Comparison of ENCODE assay signal across 8 mouse cellular contexts in genomic region chr10:49782741-49783691, GRCm38 (mm10). TPM values are rescaled to one million over a fixed set of nuclear protein-coding genes. Genes with fewer than 3 reads are reported as not detected.
DNase-seq lines count a peak whose midpoint lies in the region; ATAC-seq and TF ChIP-seq lines count a peak whose summit lies in the region.

No protein-coding gene starts in this region.

- peak overlapping the region; percentile 48 for H3K4me3 ChIP-seq in kidney, postnatal 0 days (replicated peaks; ENCODE audit: low read depth, low read length)
- peak overlapping the region; percentile 65 for H3K4me3 ChIP-seq in heart, embryonic 10.5 days
- peak overlapping the region; percentile 61 for H3K4me3 ChIP-seq in midbrain, embryonic 15.5 days

- H3K4me1 ChIP-seq in kidney, postnatal 0 days (replicated peaks; ENCODE audit: insufficient read depth, low read length), result peaks cover 4% of the 10 kb centered on the region; the same call in 1 of the 2 replicates
- no peaks in the 10 kb centered on the region for H3K4me1 ChIP-seq in heart, embryonic 10.5 days
- peaks cover 27% of the 10 kb centered on the region for H3K4me1 ChIP-seq in midbrain, embryonic 15.5 days

- TF ChIP-seq CTCF in kidney, postnatal 0 days (IDR thresholded peaks at IDR 0.05; ENCODE audit: low read depth), result no peak

- no peak overlapping the region for H3K27ac ChIP-seq in kidney, postnatal 0 days
- H3K27ac ChIP-seq in heart, embryonic 10.5 days, result no peak overlapping the region
- peak overlapping the region; percentile 87 for H3K27ac ChIP-seq in midbrain, embryonic 15.5 days

- ATAC-seq in kidney, postnatal 0 days (replicated peaks; ENCODE audit: low FRiP score, low read depth), result no peak
- ATAC-seq in midbrain, embryonic 15.5 days (replicated peaks), result peak; percentile 79

- 1% methylated on average over 44 of the region's 44 CpGs for WGBS in kidney, postnatal 0 days
- 1% methylated on average over 44 of the region's 44 CpGs for WGBS in heart, embryonic 10.5 days
- WGBS in midbrain, embryonic 15.5 days, result under 1% methylated on average over 44 of the region's 44 CpGs

- no peaks in the 10 kb centered on the region for H3K36me3 ChIP-seq in kidney, postnatal 0 days (ENCODE audit: insufficient read depth, low read length)
- H3K36me3 ChIP-seq in heart, embryonic 10.5 days, result no peaks in the 10 kb centered on the region
- no peaks in the 10 kb centered on the region for H3K36me3 ChIP-seq in midbrain, embryonic 15.5 days (replicated peaks)

- H3K27me3 ChIP-seq in kidney, postnatal 0 days (ENCODE audit: insufficient read depth, low read length), result no peaks in the 10 kb centered on the region
- H3K27me3 ChIP-seq in heart, embryonic 10.5 days (ENCODE audit: insufficient read depth, poor library complexity, severe bottlenecking), result peaks cover 12% of the 10 kb centered on the region
- H3K27me3 ChIP-seq in midbrain, embryonic 15.5 days (replicated peaks), result no peaks in the 10 kb centered on the region

- peak; percentile 9 for DNase-seq in kidney, postnatal 0 days (ENCODE audit: low spot score)
- no peak for DNase-seq in kidney, adult 8-10 months
- peak; percentile 42 to 65 for DNase-seq in cerebellum, postnatal 36 days
- peak; percentile 74 for DNase-seq in heart, embryonic 10.5 days (ENCODE audit: low spot score)
- DNase-seq in layer of hippocampus, postnatal 25 days (ENCODE audit: extremely low spot score in 1 of 2, low spot score in 1 of 2), result peak; percentile 50 to 62
- no peak for DNase-seq in thymus, postnatal 25 days
- no peak for DNase-seq in kidney, adult 18-20 months

- peak overlapping the region; percentile 78 for H3K4me2 ChIP-seq in kidney, postnatal 0 days (ENCODE audit: low read length)
- H3K4me2 ChIP-seq in midbrain, embryonic 15.5 days, result peak overlapping the region; percentile 76

- 0 out of 2 replicates have a peak overlapping the region, but pooled peaks have one; percentile 6 for H3K9ac ChIP-seq in kidney, postnatal 0 days (ENCODE audit: low read depth, low read length)
- H3K9ac ChIP-seq in midbrain, embryonic 15.5 days, result peak overlapping the region; percentile 66

- no peaks in the 10 kb centered on the region for H3K9me3 ChIP-seq in kidney, postnatal 0 days (replicated peaks; ENCODE audit: low read length)
- H3K9me3 ChIP-seq in heart, embryonic 10.5 days, result no peaks in the 10 kb centered on the region
- H3K9me3 ChIP-seq in midbrain, embryonic 15.5 days, result no peaks in the 10 kb centered on the region

RNA-seq across cellular contexts. Expression of gene Grik2, which starts 5.5 kb away (rescaled TPM):
- 1.8 and 2.1 TPM in 2 replicates for polyA plus RNA-seq in kidney, postnatal 0 days (2015; fragmentation: Nextera tagmentation; extraction: Ambion mirVana)
- 0.91 and 1.3 TPM in 2 replicates for polyA plus RNA-seq in heart, embryonic 10.5 days (2016; fragmentation: Nextera tagmentation; extraction: Ambion mirVana)
- total RNA-seq in layer of hippocampus, postnatal 25 days (2021), result 100 to 1,000 TPM in 1 of 2 experiments, 10 to 100 TPM in 1; 85.4 to 114 TPM
- polyA plus RNA-seq in midbrain, embryonic 15.5 days (2015; fragmentation: Nextera tagmentation; extraction: Ambion mirVana), result 34.0 and 35.2 TPM in 2 replicates

Comparison
In these comparisons a context has a peak if more than half of its experiments do, and no peak if none do; other contexts are left out.
1. DNase-seq: peak in kidney, postnatal 0 days (single experiment), cerebellum, postnatal 36 days (2 of 2), heart, embryonic 10.5 days (single experiment) and layer of hippocampus, postnatal 25 days (2 of 2); none in kidney, adult 8-10 months (0 of 2), thymus, postnatal 25 days (single experiment) and kidney, adult 18-20 months (single experiment).
2. RNA of gene Grik2, which starts 5.5 kb away (polyA plus RNA-seq): 34.0 to 35.2 TPM in midbrain, embryonic 15.5 days; 1.8 to 2.1 TPM in kidney, postnatal 0 days and 0.91 to 1.3 TPM in heart, embryonic 10.5 days; every median in the first group is over 10 times any median in the second.
3. Peak in every context shown above with its lines, with median percentiles within 50 percentile points of each other: H3K4me3 ChIP-seq.